Mouse (Mus musculus) spleen, adult 2 months (tissue): ENCODE results near the gene Fam76a. TPM values are rescaled to one million over a fixed set of nuclear protein-coding genes. Genes with fewer than 3 reads are reported as not detected.

Source experiments
- DNase-seq, 2 experiments: peaks; one replicate each; pipeline versions ENCODE4 v3.0.0 to v3.0.0-alpha.2; 2012 to 2021; ENCODE audit warnings: low spot score in 2 of 2, low read depth in 1 of 2
- H3K27ac ChIP-seq: fragments of 200-500 bp; 2 replicates; pipeline ENCODE4 v1.5.1; 2012; ENCODE audit warnings: low read length, inconsistent platforms; ENCODE audit not compliant: insufficient read depth
- H3K27me3 ChIP-seq: fragments of 200-500 bp; 2 replicates; pipeline ENCODE4 v1.6.1; 2012; ENCODE audit warnings: mild to moderate bottlenecking, moderate library complexity, low read length, inconsistent platforms; ENCODE audit not compliant: control insufficient read depth, insufficient read depth
- H3K36me3 ChIP-seq: fragments of 200-500 bp; 2 replicates; pipeline ENCODE4 v1.6.1; 2012; ENCODE audit warnings: mild to moderate bottlenecking, low read length, inconsistent platforms; ENCODE audit not compliant: control insufficient read depth, insufficient read depth
- H3K4me1 ChIP-seq: fragments of 200-500 bp; 2 replicates; pipeline ENCODE4 v1.6.1; 2011; ENCODE audit warnings: inconsistent platforms; ENCODE audit not compliant: control insufficient read depth, insufficient read depth, insufficient read length
- H3K4me3 ChIP-seq: fragments of 200-500 bp; 2 replicates; pipeline ENCODE4 v1.5.1; 2011; ENCODE audit warnings: mild to moderate bottlenecking, inconsistent platforms; ENCODE audit not compliant: insufficient read depth, insufficient read length; ENCODE audit errors: extremely low read depth
- CTCF ChIP-seq: fragments of 200-500 bp; IDR thresholded peaks from 2 replicates; pipeline ENCODE4 v1.5.1; 2011; ENCODE audit warnings: mild to moderate bottlenecking, inconsistent platforms; ENCODE audit not compliant: insufficient read depth, insufficient read length, insufficient replicate concordance; ENCODE audit errors: extremely low read depth
- POLR2A ChIP-seq: fragments of 200-500 bp; IDR thresholded peaks from 2 replicates; pipeline ENCODE4 v1.6.1; 2011; ENCODE audit warnings: low read depth, low read length, inconsistent platforms
- WGBS: fragments of 180-500 bp; shearing (Covaris S2); methylation state at CpG from one replicate; pipeline ENCODE4 v1.1.7; 2018; 5-methylcytosine and 5-hydroxymethylcytosine counted together
- polyA plus RNA-seq: library from polyadenylated mRNA; depleted of rRNA; stranded (reverse); fragments of >200 nt; gene quantifications from 2 replicates; pipeline ENCODE4 v1.2.3, GENCODE M21; 2012

Fam76a gene
- polyA plus RNA-seq, 1 experiment, result 7.2 TPM

DNA sequence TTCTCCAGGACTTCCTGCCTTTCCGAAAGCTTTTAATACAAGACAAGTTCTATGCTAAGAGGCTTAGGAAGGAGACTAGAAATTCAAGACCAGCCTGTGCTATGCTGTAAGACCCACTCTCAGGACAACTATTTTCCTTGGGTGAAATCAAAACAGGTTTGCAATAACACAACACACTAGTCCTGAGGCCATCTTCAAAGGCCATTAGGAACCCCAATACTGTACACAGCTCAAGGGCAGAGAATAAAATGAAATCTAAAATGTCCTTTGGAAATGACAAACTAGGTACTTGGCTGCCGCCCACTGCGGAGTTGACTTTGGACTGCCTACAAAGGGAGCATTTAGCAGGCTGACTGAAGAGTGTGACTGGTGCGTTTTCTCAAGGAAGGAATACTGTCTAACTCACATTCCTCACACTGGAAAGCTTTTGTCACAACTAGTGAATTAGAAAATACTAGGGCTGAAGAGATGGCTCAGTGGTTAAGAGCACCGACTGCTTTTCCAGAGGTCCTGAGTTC, 16.5 kb downstream of the Fam76a start:
- peaks cover 37% of the 10 kb centered on the region for H3K36me3 ChIP-seq
- H3K4me3 ChIP-seq, result no peak overlapping the region
- DNase-seq, result no peak
- H3K4me1 ChIP-seq, result no peaks in the 10 kb centered on the region; the same call in 1 of the 2 replicates
- no peaks in the 10 kb centered on the region for H3K27me3 ChIP-seq
- 93% methylated on average over 5 of the region's 5 CpGs for WGBS
- no peak overlapping the region for H3K27ac ChIP-seq
- TF ChIP-seq POLR2A, result no peak
- no peak for TF ChIP-seq CTCF

DNA sequence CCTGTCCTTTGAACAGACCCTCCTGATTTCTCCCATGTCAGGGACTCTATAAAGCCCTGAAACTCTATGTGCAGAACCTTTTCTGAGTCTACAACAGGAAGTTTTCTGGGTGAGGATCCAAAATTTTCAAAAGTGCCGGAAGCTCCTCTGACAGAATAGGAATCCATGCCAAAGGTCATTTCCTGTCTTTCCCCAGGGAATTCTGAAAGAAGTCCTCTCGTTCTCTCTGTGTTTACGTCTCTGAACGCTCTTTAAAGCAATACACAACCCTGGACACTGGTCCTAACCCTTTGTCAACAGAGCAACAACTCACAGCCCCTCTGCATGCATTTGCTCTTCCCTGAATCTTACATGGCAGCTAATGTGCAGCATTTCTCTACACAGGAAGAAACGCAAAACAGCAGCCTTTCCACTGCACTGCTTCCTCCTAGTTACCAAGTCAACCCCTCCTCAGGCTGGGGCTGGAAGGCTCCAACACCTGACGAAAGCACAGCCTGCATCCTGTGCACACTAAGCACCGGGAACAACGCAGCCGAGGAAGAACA, 17.5 kb downstream of the Fam76a start:
- DNase-seq, result no peak
- peak overlapping the region; percentile 52 for H3K27ac ChIP-seq
- H3K4me1 ChIP-seq, result no peaks in the 10 kb centered on the region; the same call in 1 of the 2 replicates
- H3K4me3 ChIP-seq, result no peak overlapping the region
- H3K36me3 ChIP-seq, result peaks cover 35% of the 10 kb centered on the region
- H3K27me3 ChIP-seq, result no peaks in the 10 kb centered on the region
- TF ChIP-seq POLR2A (no peak), CTCF (no peak)
- WGBS, result 83% methylated on average over 9 of the region's 9 CpGs

DNA sequence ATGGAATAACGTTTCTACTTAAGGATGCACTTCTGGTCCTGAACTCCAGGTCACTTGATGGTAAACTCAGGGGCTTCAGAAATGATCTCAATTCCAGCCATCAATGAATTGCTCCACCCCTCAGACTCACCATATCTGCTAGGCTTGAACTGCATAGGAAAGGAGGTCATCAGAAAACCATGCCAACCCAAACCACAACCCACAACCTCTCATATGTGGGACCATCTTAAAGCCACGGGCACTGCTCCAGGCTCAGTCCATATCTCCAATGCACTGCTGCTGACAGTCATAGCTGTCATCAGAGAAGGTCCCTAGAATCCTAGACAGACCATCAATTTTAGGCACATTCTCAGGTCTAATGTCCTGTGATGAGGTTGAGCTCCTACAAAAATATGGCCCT, 18.3 kb downstream of the Fam76a start:
- Histone ChIP-seq H3K4me1 (no peaks in the 10 kb centered on the region; the same call in 1 of the 2 replicates), H3K27me3 (no peaks in the 10 kb centered on the region), H3K4me3 (no peak overlapping the region), H3K27ac (0 out of 2 replicates have a peak overlapping the region, but pooled peaks have one; percentile 8), H3K36me3 (peaks cover 31% of the 10 kb centered on the region)
- no peak for DNase-seq
- no peak for TF ChIP-seq CTCF
- no peak for TF ChIP-seq POLR2A
- 67% methylated on average over 2 of the region's 2 CpGs for WGBS

- Histone ChIP-seq H3K27me3 (no peaks in the 10 kb centered on the region), H3K36me3 (peaks cover 12% of the 10 kb centered on the region), H3K4me3 (no peak overlapping the region), H3K27ac (no peak overlapping the region), H3K4me1 (no peaks in the 10 kb centered on the region)
- no peak for DNase-seq
- no peak for TF ChIP-seq POLR2A
- no peak for TF ChIP-seq CTCF
- WGBS, result 57% methylated on average over 9 of the region's 9 CpGs
Observed at GRCm38 (mm10) chr4:132898197-132898596, 24.2 kb downstream of the Fam76a start.

GRCm38 (mm10) chr4:132894402-132894801, 28.0 kb downstream of the Fam76a start:
- Histone ChIP-seq H3K4me3 (no peak overlapping the region), H3K4me1 (no peaks in the 10 kb centered on the region), H3K36me3 (no peaks in the 10 kb centered on the region), H3K27me3 (no peaks in the 10 kb centered on the region), H3K27ac (no peak overlapping the region)
- no peak for DNase-seq
- WGBS, result 80% methylated on average over 7 of the region's 7 CpGs
- no peak for TF ChIP-seq POLR2A
- TF ChIP-seq CTCF, result no peak

GRCm38 (mm10) chr4:132884844-132885374, 37.4 kb downstream of the Fam76a start:
- no peak for TF ChIP-seq POLR2A
- no peak for TF ChIP-seq CTCF
- DNase-seq, result no peak
- Histone ChIP-seq H3K4me3 (peak overlapping the region; percentile 73), H3K27ac (peak overlapping the region; percentile 44), H3K27me3 (no peaks in the 10 kb centered on the region), H3K36me3 (no peaks in the 10 kb centered on the region), H3K4me1 (no peaks in the 10 kb centered on the region)
- 13% methylated on average over 9 of the region's 9 CpGs for WGBS
